Mouse (Mus musculus) CH12F3 (cell line): ENCODE results near the gene Trpd52l3.

Experiments
- in situ Hi-C: fragments of 300-500 bp; cut with MboI; formaldehyde crosslinking; loops from 2 replicates; pipeline ENCODE4 v1.14.3; 2020; ENCODE audit warnings: low sequenced_read_pairs

Gene Trpd52l3

DNA sequence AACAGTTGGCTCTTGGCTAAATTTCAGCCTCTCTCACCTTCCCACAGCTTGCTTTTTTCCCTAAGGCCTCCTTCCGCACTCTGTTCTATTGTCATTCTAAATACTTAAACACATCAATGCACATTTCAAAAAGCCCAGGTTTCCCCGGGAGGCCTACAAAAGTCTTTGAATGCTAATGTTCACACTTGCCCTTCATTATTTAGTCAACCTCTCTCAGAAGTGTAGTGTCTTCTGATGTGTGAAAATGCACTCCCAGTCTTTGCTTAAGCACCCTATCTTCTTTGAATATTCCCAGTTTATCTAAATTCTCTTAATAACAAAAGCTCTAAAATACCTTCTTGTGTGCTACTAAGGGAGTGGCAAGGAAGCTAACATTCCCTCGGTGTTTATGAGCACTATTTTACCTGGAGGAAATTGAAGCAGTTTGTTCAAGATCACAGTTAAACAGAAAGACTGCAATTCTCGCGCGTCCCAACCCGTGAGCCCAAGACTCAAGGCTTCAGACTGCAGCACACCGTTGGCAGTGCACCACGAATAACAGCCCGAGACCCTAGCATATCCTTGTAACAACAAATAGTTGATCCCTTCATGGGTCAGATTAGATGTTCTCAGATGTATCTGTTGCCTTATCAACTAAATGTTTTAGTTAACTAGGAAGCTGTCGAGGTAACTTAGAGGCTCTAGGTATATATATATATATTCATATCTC is 25.6 kb downstream of the Trpd52l3 start:
- in situ Hi-C loops: no loop called here

- in situ Hi-C loops: no loop called here
These were observed 26.5 kb downstream of the Trpd52l3 start, which contains the start of gene Uhrf2 for GRCm38 (mm10) chr19:30029894-30030635. TSS of gene Uhrf2 (plus strand) at chr19:30030513.

- in situ Hi-C loops: no loop called here
These were observed 27.3 kb downstream of the Trpd52l3 start for GRCm38 (mm10) chr19:30030636-30031467.

- in situ Hi-C loops: no loop called here
These were observed 27.9 kb downstream of the Trpd52l3 start for GRCm38 (mm10) chr19:30031468-30031931.

- in situ Hi-C loops: no loop called here
These were observed 28.6 kb downstream of the Trpd52l3 start for GRCm38 (mm10) chr19:30032206-30032605.

DNA sequence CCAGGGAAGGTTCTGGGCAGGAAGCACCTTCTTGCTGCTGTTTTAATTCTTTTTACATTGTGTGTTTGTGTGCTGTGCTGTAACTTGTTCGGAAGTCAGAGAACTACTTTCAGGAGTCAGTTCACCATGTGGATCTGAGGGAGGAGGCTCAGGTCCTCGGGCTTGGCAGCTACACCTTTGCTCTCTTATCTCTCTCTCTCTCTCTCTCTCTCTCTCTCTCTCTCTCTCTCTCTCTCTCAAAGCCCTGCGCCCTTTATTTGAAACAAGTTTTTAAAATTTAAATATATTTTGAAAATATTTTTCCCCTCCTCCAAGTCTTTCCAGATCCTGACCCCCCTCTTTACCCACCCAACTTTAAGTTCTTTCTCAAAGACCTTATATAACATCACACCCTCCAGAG is 31.8 kb downstream of the Trpd52l3 start:
- in situ Hi-C loops: no loop called here

GRCm38 (mm10) chr19:30043691-30044090 is 40.1 kb downstream of the Trpd52l3 start:
- in situ Hi-C loops: no loop called here

GRCm38 (mm10) chr19:30044630-30045029 is 41.0 kb downstream of the Trpd52l3 start:
- in situ Hi-C loops: no loop called here

DNA sequence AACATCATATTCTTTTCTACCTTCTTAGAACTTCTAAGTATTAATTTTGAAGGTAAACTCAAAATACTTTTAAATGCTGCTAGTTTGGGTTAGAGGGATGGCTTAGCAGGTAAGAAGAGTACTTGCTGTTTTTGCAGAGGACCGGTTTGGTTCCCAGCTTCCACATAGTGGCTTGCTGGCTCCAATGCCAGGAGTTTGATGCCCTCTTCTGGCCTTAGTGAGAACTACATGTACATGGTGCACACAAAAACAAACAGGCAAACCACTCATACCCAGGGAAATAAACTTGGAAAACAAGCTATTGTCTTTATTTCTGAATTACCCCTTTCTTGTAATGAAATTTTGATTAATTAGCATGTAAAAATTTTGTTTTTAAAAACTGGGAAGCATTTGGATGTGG is 42.3 kb downstream of the Trpd52l3 start:
- in situ Hi-C loops: no loop called here

- in situ Hi-C loops: no loop called here
These were observed 47.0 kb downstream of the Trpd52l3 start for GRCm38 (mm10) chr19:30050584-30050983.

DNA sequence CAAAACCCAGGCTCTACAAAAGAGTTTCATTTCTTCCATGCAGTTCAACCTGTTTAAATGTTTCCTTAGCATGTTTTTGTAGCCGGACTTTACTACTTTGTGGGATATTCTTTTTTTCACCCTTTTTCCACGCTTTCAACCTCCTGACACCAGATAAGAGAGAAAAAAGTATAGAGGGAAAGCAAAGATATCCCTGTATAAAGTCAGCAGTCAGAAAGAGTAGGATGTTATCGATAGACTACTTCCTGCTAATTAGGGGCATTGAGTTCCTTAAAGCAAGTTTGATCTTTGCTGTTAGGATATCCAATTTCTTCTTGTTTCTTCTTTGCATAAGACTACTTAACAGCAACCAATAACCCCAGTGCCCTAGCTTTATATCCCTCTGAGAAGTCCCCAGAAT is 47.9 kb downstream of the Trpd52l3 start:
- in situ Hi-C loops: no loop called here

GRCm38 (mm10) chr19:30054218-30054617 is 50.6 kb downstream of the Trpd52l3 start:
- in situ Hi-C loops: no loop called here
